Mouse (Mus musculus): ENCODE data around the gene Dtx1. TPM values are rescaled to one million over a fixed set of nuclear protein-coding genes. Genes with fewer than 3 reads are reported as not detected.

Gene Dtx1
- polyA plus RNA-seq, 1 experiment = 46.0 TPM

DNA sequence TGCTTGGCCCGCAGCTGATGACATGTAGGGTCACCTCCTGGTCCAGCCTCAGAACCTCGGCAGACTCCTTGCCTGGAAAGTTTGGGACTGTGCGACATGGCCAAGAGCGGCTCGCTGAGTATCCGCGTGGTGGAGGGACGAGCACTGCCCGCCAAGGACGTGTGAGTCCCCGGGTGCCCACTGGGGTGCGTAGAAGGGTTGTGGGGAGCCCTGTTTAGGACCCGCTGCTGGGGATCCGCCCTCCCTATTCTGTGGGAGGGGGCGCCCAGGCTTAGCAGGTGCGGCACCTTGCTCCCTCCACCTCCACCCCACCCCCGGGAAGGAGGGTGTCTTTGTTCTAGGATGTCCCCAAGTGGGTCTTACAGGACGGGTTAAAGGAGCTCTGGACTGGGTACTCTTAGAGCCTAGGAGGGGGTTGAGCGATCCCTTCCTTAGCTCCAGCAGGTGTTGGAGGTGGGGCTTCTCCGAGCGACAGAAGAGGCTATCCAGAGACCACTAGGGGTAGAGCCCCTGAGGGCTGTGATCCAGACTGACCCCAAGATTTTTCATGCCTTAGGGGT, 62.3 kb downstream of the Dtx1 start:
- H3K4me1 ChIP-seq (ENCODE audit: control insufficient read depth, insufficient read depth, low read length) = peaks cover 4% of the 10 kb centered on the region
- H3K4me3 ChIP-seq (ENCODE audit: control insufficient read depth, low read depth, low read length) = peak overlapping the region; percentile 62
- no peaks in the 10 kb centered on the region for H3K27me3 ChIP-seq (ENCODE audit: control insufficient read depth, insufficient read depth, low read length)
- H3K27ac ChIP-seq (ENCODE audit: control insufficient read depth, insufficient read depth, low read depth, low read length) = no peak overlapping the region
- no peaks in the 10 kb centered on the region for H3K36me3 ChIP-seq (ENCODE audit: control insufficient read depth, insufficient read depth, low read length)
- TF ChIP-seq POLR2A (IDR thresholded peaks at IDR 0.05; ENCODE audit: control insufficient read depth, low read depth, low read length) = no peak
- TF ChIP-seq CTCF (IDR thresholded peaks at IDR 0.05; ENCODE audit: control insufficient read depth, insufficient read depth, insufficient replicate concordance, low read depth, low read length) = no peak

DNA sequence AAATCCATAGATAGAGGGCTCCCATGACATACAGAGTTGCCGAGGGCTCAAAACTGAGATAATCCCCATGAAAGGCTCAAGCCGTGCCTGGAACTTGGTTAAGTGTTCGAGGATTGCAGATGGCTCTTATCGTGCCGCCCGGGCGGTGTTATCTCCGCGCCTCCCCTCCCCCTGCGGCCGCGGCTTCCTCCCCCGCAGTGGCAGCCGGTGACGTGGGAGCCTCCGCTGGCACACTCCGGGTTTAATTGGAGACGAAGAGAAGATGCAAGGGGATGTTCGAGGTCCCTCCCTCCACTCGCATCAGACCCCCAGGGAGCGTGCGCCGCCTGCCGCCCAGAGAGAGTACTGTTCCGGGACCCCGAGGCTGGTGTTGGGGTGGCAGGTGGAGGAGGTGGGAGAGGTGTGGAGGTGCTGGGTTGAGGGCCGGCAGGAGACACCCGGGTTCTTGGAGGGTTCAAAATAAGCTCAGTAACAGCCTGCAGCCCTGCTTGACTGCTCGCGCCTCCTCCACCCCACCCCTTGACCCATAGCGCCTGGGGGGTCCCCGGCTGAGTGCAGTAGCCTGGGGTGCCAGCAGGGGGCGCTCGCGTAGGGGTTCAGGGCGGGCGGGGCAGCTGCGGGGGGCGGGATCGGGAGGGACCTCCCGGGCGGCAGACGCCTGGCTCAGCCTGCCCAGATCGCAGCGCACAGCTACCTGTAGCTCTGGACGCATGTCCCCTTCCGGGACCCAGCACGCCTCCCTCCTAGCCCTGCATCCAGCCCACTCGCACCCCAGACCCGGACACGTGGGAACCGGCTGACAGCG, 63.0 kb downstream of the Dtx1 start, which contains the start of gene Rasal1:
Gene Rasal1 (plus strand): TSS at position 244 of the 805 bp plus-strand sequence.
- TF ChIP-seq CTCF (IDR thresholded peaks at IDR 0.05; ENCODE audit: control insufficient read depth, insufficient read depth, insufficient replicate concordance, low read depth, low read length) = peak; percentile 40; the same call in 1 of the 2 replicates
- no peak for TF ChIP-seq POLR2A (IDR thresholded peaks at IDR 0.05; ENCODE audit: control insufficient read depth, low read depth, low read length)
- Histone ChIP-seq H3K4me3 (ENCODE audit: control insufficient read depth, low read depth, low read length) (peak within 1 kb of the TSS; percentile 62), H3K36me3 (ENCODE audit: control insufficient read depth, insufficient read depth, low read length) (no peaks in the 10 kb centered on the region), H3K27me3 (ENCODE audit: control insufficient read depth, insufficient read depth, low read length) (no peaks in the 10 kb centered on the region), H3K27ac (ENCODE audit: control insufficient read depth, insufficient read depth, low read depth, low read length) (no peak within 1 kb of the TSS), H3K4me1 (ENCODE audit: control insufficient read depth, insufficient read depth, low read length) (peaks cover 4% of the 10 kb centered on the region)

DNA sequence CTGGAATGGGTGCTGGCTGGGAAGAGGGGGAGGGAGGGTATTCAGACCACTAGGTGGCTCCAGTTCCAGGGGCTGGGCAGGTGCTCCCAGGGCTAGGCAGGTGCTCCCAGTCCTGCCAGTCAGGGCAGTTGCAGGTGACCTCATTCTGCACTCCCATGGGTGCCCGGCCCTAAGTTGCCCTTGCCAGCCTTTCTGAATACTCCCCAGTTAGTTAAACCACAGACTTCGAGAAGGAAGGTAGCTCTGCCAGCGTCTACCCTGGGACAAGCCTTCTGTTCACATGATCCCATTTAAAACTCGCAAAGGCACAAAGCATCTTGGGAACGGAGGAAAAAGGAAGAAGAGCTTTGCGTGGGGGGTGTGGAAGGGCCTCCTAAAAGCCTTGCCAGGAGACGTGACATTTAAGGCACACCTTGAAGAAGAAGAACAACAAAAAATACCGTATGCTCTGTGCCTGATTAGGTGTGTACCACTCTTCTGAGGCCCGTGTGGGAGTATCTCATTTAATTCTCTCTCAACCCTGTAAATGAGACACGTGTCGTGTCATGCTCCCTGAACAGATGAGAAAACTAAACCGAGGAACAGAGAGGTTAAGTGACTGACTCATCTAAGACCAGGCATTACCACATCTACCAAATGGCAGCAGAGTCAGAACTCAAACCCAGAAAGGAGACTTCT, 63.8 kb downstream of the Dtx1 start:
- TF ChIP-seq CTCF (IDR thresholded peaks at IDR 0.05; ENCODE audit: control insufficient read depth, insufficient read depth, insufficient replicate concordance, low read depth, low read length) (no peak), POLR2A (IDR thresholded peaks at IDR 0.05; ENCODE audit: control insufficient read depth, low read depth, low read length) (no peak)
- Histone ChIP-seq H3K4me3 (ENCODE audit: control insufficient read depth, low read depth, low read length) (no peak overlapping the region), H3K27me3 (ENCODE audit: control insufficient read depth, insufficient read depth, low read length) (no peaks in the 10 kb centered on the region), H3K36me3 (ENCODE audit: control insufficient read depth, insufficient read depth, low read length) (no peaks in the 10 kb centered on the region), H3K27ac (ENCODE audit: control insufficient read depth, insufficient read depth, low read depth, low read length) (no peak overlapping the region), H3K4me1 (ENCODE audit: control insufficient read depth, insufficient read depth, low read length) (peaks cover 4% of the 10 kb centered on the region)

DNA sequence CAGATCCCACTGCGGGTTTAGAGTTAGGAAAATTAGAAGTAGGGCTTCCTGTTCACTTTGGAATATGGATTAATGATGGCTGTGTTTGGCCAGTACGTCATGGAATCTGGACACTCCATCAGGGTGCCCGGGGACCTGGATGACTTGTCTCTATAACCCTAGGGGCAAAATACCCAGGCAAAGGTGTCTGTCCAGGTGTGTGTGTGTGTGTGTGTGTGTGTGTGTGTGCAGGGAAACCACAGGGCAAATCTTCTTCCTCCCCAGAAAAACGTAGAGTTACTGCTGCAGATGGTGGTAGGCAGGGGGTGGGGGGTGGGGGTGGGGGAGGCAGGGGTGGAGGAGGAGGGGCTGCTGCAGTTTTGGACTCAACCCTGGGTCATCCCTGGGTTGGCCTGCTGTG, 64.4 kb downstream of the Dtx1 start:
- Histone ChIP-seq H3K36me3 (ENCODE audit: control insufficient read depth, insufficient read depth, low read length) (no peaks in the 10 kb centered on the region), H3K4me1 (ENCODE audit: control insufficient read depth, insufficient read depth, low read length) (peaks cover 4% of the 10 kb centered on the region), H3K27me3 (ENCODE audit: control insufficient read depth, insufficient read depth, low read length) (no peaks in the 10 kb centered on the region), H3K27ac (ENCODE audit: control insufficient read depth, insufficient read depth, low read depth, low read length) (no peak overlapping the region), H3K4me3 (ENCODE audit: control insufficient read depth, low read depth, low read length) (no peak overlapping the region)
- TF ChIP-seq POLR2A (IDR thresholded peaks at IDR 0.05; ENCODE audit: control insufficient read depth, low read depth, low read length) = no peak

DNA sequence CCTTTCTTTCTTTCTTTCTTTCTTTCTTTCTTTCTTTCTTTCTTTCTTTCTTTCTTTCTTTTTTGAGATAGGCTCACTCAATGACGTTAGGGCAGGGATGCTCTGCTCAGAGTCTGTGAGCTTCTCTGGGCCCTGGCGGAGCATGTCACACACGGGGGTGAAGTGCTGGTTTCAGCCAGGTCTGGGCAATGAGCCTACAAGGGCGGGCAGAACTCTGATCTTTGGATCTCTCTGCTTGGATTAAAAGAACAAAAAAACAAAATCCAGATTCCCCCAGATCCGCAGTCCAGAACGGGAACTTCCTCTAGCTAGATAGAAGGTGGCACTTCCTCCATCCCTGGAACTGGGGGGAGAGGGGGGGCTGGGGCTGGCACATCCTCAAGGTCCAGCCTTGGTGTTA, 65.9 kb downstream of the Dtx1 start:
- Histone ChIP-seq H3K4me1 (ENCODE audit: control insufficient read depth, insufficient read depth, low read length) (peaks cover 4% of the 10 kb centered on the region), H3K36me3 (ENCODE audit: control insufficient read depth, insufficient read depth, low read length) (no peaks in the 10 kb centered on the region), H3K27me3 (ENCODE audit: control insufficient read depth, insufficient read depth, low read length) (no peaks in the 10 kb centered on the region), H3K4me3 (ENCODE audit: control insufficient read depth, low read depth, low read length) (no peak overlapping the region), H3K27ac (ENCODE audit: control insufficient read depth, insufficient read depth, low read depth, low read length) (no peak overlapping the region)
- TF ChIP-seq CTCF (IDR thresholded peaks at IDR 0.05; ENCODE audit: control insufficient read depth, insufficient read depth, insufficient replicate concordance, low read depth, low read length) (no peak), POLR2A (IDR thresholded peaks at IDR 0.05; ENCODE audit: control insufficient read depth, low read depth, low read length) (no peak)

DNA sequence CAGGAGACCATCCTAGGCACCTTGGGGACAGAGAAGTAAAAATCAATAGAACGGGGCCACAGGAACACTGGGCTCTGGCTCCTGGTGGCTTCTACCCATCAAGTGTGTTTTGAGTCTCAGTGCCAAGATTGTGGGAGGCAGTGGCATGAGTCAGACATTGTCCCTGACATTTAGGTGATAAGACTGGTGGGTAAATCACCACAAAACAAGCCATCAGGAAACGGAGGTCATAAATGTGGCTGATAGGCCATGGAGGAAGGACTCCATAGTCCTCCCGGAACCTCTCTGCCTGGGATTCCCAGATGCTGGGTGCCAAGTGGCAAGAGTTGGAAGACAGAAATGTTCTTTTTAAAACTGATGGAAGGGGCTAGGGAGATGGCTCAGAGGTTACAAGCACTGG, 67.5 kb downstream of the Dtx1 start:
- no peak for TF ChIP-seq CTCF (IDR thresholded peaks at IDR 0.05; ENCODE audit: control insufficient read depth, insufficient read depth, insufficient replicate concordance, low read depth, low read length)
- TF ChIP-seq POLR2A (IDR thresholded peaks at IDR 0.05; ENCODE audit: control insufficient read depth, low read depth, low read length) = no peak
- no peak overlapping the region for H3K4me3 ChIP-seq (ENCODE audit: control insufficient read depth, low read depth, low read length)
- peaks cover 2% of the 10 kb centered on the region for H3K4me1 ChIP-seq (ENCODE audit: control insufficient read depth, insufficient read depth, low read length)
- no peak overlapping the region for H3K27ac ChIP-seq (ENCODE audit: control insufficient read depth, insufficient read depth, low read depth, low read length)
- H3K36me3 ChIP-seq (ENCODE audit: control insufficient read depth, insufficient read depth, low read length) = no peaks in the 10 kb centered on the region
- no peaks in the 10 kb centered on the region for H3K27me3 ChIP-seq (ENCODE audit: control insufficient read depth, insufficient read depth, low read length)

DNA sequence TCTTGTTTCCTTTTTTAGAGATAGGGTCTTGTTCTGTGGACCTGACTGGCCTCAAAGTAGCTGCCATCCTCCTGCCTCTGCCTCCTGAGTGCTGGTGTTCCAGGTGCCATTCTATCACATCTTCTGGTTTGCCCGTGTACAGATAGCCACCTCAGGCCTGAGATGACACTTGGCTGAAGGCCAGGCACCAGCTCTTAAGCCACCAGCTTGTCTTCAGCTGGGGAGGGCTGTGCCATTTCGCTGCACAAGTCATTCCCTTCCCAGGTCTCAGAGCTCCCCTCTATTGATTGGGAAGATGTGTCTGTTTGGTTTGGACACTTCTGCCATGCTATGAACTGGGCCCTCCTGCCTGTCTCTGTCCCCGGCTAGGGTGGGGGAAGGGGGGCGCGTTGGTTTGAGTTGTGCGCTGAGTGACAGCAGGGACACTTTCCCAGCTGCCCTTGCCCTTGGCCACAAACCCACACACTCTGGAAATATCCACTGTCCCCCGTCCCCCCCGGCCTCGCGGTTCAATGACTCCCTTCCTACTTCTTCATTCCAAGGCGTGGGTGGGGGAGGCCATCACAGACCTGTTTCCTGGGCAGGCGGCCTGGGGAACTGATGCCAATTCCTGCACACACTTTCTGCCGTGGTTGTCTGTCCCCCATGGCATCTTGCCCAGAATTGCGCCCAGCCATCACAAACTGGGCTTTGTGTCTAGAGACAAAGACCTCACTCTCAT, 68.2 kb downstream of the Dtx1 start:
- TF ChIP-seq CTCF (IDR thresholded peaks at IDR 0.05; ENCODE audit: control insufficient read depth, insufficient read depth, insufficient replicate concordance, low read depth, low read length) (no peak), POLR2A (IDR thresholded peaks at IDR 0.05; ENCODE audit: control insufficient read depth, low read depth, low read length) (no peak)
- no peaks in the 10 kb centered on the region; the same call in 1 of the 2 replicates for H3K4me1 ChIP-seq (ENCODE audit: control insufficient read depth, insufficient read depth, low read length)
- no peak overlapping the region for H3K4me3 ChIP-seq (ENCODE audit: control insufficient read depth, low read depth, low read length)
- H3K36me3 ChIP-seq (ENCODE audit: control insufficient read depth, insufficient read depth, low read length) = no peaks in the 10 kb centered on the region
- H3K27ac ChIP-seq (ENCODE audit: control insufficient read depth, insufficient read depth, low read depth, low read length) = no peak overlapping the region
- H3K27me3 ChIP-seq (ENCODE audit: control insufficient read depth, insufficient read depth, low read length) = no peaks in the 10 kb centered on the region

Data from testis, adult 2 months (tissue).